Mouse (Mus musculus): ENCODE data around the gene Elmo2.

DNA sequence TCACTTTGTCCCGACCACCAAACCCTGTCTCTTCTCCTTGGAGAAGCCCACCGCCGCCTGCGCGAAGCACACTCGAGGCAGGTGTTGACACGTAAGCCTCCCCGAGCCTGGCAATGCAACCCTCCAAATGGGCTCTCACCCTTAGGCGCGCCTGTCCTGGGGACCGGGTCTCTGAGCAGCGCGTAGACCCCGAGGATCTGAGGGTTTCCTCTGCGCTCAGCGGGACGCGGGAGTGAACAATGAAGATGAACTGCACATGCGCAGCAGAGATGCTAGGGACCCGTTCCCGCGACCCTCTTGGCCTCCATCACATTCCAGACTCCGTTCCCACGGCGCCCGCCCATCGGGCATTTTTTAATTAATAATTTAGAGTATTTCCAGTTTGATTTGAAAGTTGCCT lies 42.2 kb upstream of the Elmo2 start, which contains the start of gene Zfp663:
- TF ChIP-seq CTCF (conservative IDR thresholded peaks at IDR 0.05; ENCODE audit: insufficient read depth, insufficient read length, low read depth, low read length) = no peak
- no peak for TF ChIP-seq POLR2A (IDR thresholded peaks at IDR 0.05; ENCODE audit: low read depth, low read length)
